Mouse (Mus musculus) small intestine, adult 2 months (tissue): ENCODE data around the gene Lpcat1. TPM values are rescaled to one million over a fixed set of nuclear protein-coding genes. Genes with fewer than 3 reads are reported as not detected.

Source experiments
- H3K27ac ChIP-seq: fragments of 200-500 bp; 2 replicates; pipeline ENCODE4 v1.5.1; 2012; ENCODE audit warnings: low read depth, low read length, control low read depth, inconsistent platforms; ENCODE audit not compliant: insufficient read depth
- H3K27me3 ChIP-seq: fragments of 200-500 bp; 2 replicates; pipeline ENCODE4 v1.6.1; 2012; ENCODE audit warnings: mild to moderate bottlenecking, moderate library complexity, low read length, inconsistent platforms; ENCODE audit not compliant: control insufficient read depth, insufficient read depth
- H3K36me3 ChIP-seq: fragments of 200-500 bp; 2 replicates; pipeline ENCODE4 v1.6.1; 2012; ENCODE audit warnings: mild to moderate bottlenecking, low read length, control low read depth, inconsistent platforms; ENCODE audit not compliant: control insufficient read depth, insufficient read depth
- H3K4me1 ChIP-seq: fragments of 200-500 bp; 2 replicates; pipeline ENCODE4 v1.6.1; 2012; ENCODE audit warnings: low read length, inconsistent platforms, mixed read lengths; ENCODE audit not compliant: control insufficient read depth, insufficient read depth, insufficient read length
- H3K4me3 ChIP-seq: fragments of 200-500 bp; 2 replicates; pipeline ENCODE4 v1.5.1; 2012; ENCODE audit warnings: low read depth, mild to moderate bottlenecking, control low read depth, inconsistent platforms, low read length, moderate library complexity
- CTCF ChIP-seq: fragments of 200-500 bp; IDR thresholded peaks from 2 replicates; pipeline ENCODE4 v1.5.1; 2012; ENCODE audit warnings: low read depth, mild to moderate bottlenecking, control low read depth, inconsistent platforms, low read length, moderate library complexity, mixed read lengths; ENCODE audit not compliant: insufficient replicate concordance, insufficient read length; ENCODE audit errors: extremely low read depth
- POLR2A ChIP-seq: fragments of 200-500 bp; IDR thresholded peaks from 2 replicates; pipeline ENCODE4 v1.6.1; 2012; ENCODE audit warnings: low read depth, mild to moderate bottlenecking, control low read depth, inconsistent platforms, low read length, moderate library complexity
- WGBS: fragments of 180-500 bp; shearing (Covaris S2); methylation state at CpG from one replicate; pipeline ENCODE4 v1.1.7; 2018; 5-methylcytosine and 5-hydroxymethylcytosine counted together
- polyA plus RNA-seq: library from polyadenylated mRNA; depleted of rRNA; stranded (reverse); fragments of >200 nt; gene quantifications from 2 replicates; pipeline ENCODE4 v1.2.3, GENCODE M21; 2012

Lpcat1 gene
- polyA plus RNA-seq, 1 experiment: 6.8 TPM

DNA sequence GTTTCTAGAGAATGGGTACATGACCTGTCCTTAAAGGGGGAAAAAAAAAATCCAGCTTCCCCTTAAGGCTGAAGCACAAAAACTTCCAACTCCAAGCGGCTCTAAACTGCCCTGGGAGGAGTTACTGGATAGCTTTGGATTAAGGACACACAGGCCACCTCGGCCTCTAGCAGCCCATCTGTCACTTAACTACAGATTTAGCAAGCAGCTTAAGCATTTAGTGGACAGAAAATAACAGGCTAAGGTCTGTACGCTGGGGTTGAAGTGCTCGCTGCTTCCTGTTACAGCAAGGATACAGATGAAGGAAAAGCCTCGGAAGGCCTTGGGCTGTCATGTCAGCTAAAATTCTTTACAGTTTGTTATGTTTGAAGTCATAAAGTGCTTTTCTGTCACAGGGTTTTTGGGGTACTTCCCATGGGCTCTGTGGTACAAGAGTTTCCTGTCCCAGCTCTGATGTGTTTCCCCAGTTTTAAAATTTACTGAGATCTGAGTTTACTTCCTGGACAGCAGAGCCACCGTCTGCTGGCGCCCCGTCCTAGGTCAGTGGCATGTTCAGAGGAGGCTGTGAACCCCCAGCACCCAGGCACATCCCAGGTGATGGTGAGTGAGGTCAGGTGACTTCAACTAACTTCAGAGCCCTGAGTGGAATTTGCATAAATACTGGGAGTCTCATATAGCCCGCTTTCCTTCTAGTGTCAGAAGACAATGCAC is 2.4 kb downstream of the Lpcat1 start:
- TF ChIP-seq POLR2A (no peak), CTCF (no peak)
- Histone ChIP-seq H3K27ac (no peak overlapping the region), H3K36me3 (no peaks in the 10 kb centered on the region), H3K4me1 (peaks cover 2% of the 10 kb centered on the region), H3K27me3 (no peaks in the 10 kb centered on the region), H3K4me3 (no peak overlapping the region)
- WGBS: 76% methylated on average over 9 of the region's 9 CpGs

DNA sequence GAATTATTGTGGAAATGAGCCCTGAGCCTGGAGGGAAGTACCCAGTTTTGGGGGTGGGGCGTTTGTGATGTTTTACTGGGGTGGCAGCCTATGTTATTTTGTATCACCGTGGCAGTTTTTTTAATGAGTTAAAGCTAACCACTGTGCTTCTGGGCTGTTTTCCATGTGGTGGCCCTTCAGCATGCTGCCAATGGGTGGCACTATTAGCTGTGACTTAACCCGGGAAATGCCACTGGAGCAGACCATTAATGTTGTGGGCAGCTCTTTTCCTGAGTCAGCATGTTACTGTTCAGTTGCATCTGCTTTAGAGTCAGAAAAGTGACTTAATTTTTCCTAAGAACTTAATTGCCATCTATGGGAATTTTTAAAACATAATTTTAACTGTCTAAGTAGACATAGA is 5.5 kb downstream of the Lpcat1 start:
- Histone ChIP-seq H3K27me3 (no peaks in the 10 kb centered on the region), H3K4me3 (no peak overlapping the region), H3K4me1 (0 out of 2 replicates have a peak, but pooled peaks cover 8% of the 10 kb centered on the region), H3K36me3 (no peaks in the 10 kb centered on the region), H3K27ac (no peak overlapping the region)
- no peak for TF ChIP-seq CTCF
- TF ChIP-seq POLR2A: no peak
- 65% methylated on average over 3 of the region's 3 CpGs for WGBS

DNA sequence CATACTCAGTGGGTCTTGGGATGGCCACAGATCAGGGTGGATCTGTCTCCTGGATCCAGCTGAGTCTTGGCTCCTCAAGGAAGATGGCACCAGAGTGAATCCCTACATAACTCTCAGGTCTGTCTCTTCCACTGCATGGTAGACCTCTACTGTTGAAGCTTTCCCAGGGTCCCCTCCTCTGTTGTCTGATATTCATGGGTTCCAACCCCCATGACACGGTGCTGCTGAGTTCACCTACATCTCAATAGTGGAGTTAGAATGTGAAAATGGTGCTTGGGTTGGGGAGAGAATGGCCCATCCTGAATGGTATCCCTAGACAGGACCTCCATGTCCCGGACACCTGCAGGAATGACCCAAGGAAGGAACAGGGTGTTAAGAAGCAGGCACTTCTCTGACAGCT is 6.7 kb downstream of the Lpcat1 start:
- WGBS: 92% methylated on average over 2 of the region's 2 CpGs
- TF ChIP-seq CTCF (no peak), POLR2A (no peak)
- 0 out of 2 replicates have a peak, but pooled peaks cover 8% of the 10 kb centered on the region for H3K4me1 ChIP-seq

DNA sequence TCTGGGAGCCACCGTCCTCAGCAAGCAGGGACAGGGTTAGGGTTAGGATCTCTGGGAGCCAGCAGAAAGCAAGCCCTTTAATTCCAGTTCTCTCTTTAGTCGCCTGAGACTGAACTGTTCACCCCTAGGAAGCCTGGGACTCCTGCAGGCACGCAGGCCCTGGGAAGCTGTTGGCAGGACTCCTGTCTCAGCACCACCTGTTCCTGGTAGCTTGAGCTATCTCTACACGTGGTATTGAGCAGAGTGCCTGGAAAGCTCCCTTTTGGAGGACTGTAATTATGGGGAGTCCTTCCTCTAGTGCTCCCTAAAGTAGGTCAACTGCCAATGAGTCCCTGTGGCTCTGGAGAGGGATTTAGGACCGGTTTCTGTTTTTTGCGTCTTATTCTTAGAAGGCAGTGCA is 7.2 kb downstream of the Lpcat1 start:
- Histone ChIP-seq H3K36me3 (no peaks in the 10 kb centered on the region), H3K27me3 (no peaks in the 10 kb centered on the region), H3K4me1 (0 out of 2 replicates have a peak, but pooled peaks cover 8% of the 10 kb centered on the region), H3K27ac (no peak overlapping the region), H3K4me3 (no peak overlapping the region)
- WGBS: 73% methylated on average over 6 of the region's 6 CpGs
- no peak for TF ChIP-seq CTCF
- TF ChIP-seq POLR2A: no peak

More for the DNA sequence above, 6.7 kb downstream of the Lpcat1 start:
- Histone ChIP-seq H3K27ac (no peak overlapping the region), H3K27me3 (no peaks in the 10 kb centered on the region), H3K4me3 (no peak overlapping the region), H3K36me3 (no peaks in the 10 kb centered on the region)

DNA sequence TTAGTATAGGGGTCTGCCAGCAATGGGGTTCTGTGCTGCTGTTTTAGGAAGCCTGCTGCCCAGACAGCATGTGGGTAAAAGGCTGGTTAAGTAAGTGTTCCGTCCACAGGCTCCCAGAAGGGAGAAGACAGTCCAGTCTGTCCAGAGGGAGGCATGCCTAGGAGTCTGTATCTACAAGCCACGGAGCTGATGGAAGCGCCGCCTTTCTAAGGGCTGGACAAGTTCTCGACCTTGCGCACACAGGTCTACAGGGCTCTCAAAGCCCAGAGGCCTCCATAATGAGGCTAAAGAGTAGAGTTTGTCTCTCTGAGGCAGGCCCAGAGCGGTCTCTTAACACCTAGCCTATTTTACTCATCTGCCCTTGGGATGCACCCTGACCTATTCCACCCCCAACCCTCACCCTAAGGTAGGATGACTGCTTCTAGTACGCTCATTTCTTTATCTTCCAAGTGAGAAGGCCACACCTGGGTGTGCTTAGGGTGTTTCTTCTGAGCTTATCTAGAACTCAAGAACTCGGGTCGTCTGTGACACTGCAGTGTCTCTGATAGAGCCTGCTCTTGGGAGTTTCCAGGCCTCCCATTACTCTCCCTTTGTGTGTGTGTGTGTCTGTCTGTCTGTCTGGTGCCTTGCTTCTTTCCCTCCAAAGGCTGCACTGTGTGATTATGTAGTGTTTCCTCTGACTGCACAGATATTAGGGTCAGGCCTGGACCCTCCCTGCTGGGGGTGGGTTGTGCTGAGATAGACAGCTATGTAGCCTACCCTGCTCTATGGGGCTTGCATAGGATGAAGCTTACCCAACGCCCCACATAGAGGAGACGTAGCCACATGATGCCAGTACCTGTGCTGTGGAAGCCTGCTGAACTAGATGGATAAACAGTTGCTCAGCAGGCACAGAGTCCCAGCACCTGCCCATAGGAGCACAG is 8.3 kb downstream of the Lpcat1 start:
- 0 out of 2 replicates have a peak, but pooled peaks cover 8% of the 10 kb centered on the region for H3K4me1 ChIP-seq
- no peak overlapping the region for H3K27ac ChIP-seq
- H3K27me3 ChIP-seq: no peaks in the 10 kb centered on the region
- TF ChIP-seq CTCF (no peak), POLR2A (no peak)
- 81% methylated on average over 12 of the region's 12 CpGs for WGBS
- no peak overlapping the region for H3K4me3 ChIP-seq
- no peaks in the 10 kb centered on the region for H3K36me3 ChIP-seq

DNA sequence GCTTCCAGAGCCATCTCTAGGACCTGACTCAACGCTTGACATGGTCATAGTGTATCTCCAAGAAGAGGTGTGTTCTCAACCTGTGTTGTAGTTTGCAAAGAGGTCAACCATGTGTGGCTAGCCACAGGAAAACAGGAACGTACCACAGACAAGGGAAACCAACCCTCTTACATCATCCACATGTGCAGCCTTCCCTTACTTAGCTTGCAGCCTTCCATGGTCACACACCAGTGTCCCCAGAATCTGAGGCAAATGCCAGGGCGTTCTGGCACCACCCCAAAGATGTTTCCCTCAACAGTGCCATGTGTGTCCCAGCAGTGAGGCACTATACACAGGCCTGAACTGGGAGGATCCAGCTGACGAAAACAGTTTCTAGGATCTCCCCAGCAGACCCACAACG is 9.3 kb downstream of the Lpcat1 start:
- Histone ChIP-seq H3K27me3 (no peaks in the 10 kb centered on the region), H3K4me1 (0 out of 2 replicates have a peak, but pooled peaks cover 8% of the 10 kb centered on the region), H3K36me3 (no peaks in the 10 kb centered on the region), H3K27ac (no peak overlapping the region), H3K4me3 (no peak overlapping the region)
- 83% methylated on average over 5 of the region's 5 CpGs for WGBS
- TF ChIP-seq POLR2A (no peak), CTCF (no peak)

DNA sequence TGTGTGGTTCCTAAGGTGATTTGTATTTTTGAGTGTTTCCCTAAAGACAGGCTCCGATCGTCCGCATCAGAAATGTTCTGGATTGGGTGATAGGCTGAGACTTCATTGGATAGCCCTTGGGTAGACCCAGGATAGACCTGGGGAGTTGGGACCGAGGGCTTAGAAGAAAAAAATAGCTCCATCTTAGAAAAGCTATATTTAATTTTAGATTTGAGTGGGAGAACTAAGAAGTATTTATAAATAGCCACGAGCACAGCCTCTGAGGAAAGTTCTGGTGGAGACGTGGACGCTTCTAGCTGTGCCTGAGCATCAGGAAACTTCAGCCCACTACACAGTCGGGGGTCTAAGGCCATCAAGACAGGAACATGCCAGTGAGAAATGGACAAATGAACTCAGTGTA is 9.8 kb downstream of the Lpcat1 start:
- 84% methylated on average over 8 of the region's 8 CpGs for WGBS
- H3K27me3 ChIP-seq: no peaks in the 10 kb centered on the region
- no peak overlapping the region for H3K4me3 ChIP-seq
- H3K4me1 ChIP-seq: 0 out of 2 replicates have a peak, but pooled peaks cover 8% of the 10 kb centered on the region
- TF ChIP-seq CTCF (no peak), POLR2A (no peak)
- H3K27ac ChIP-seq: no peak overlapping the region
- no peaks in the 10 kb centered on the region for H3K36me3 ChIP-seq
